Mouse (Mus musculus) cortical plate, adult 2 months (tissue): ENCODE data around the gene Ncoa4.

Experiments
- CTCF ChIP-seq: fragments of 200-500 bp; IDR thresholded peaks from 2 replicates; pipeline ENCODE4 v1.5.1; 2011; ENCODE audit warnings: mild to moderate bottlenecking, control low read depth, low read length; ENCODE audit not compliant: insufficient read depth; ENCODE audit errors: extremely low read depth
- POLR2A ChIP-seq: fragments of 200-500 bp; IDR thresholded peaks from 2 replicates; pipeline ENCODE4 v1.6.1; 2011; ENCODE audit warnings: mild to moderate bottlenecking, low read length, control low read depth; ENCODE audit not compliant: insufficient read depth; ENCODE audit errors: extremely low read depth

- TF ChIP-seq CTCF, result no peak
- TF ChIP-seq POLR2A, result no peak
Observed at GRCm38 (mm10) chr14:32159150-32159670, 455 bp upstream of the Ncoa4 start.
